Mouse (Mus musculus): Measurements from ENCODE around the gene Asphd1.

Asphd1 gene

DNA sequence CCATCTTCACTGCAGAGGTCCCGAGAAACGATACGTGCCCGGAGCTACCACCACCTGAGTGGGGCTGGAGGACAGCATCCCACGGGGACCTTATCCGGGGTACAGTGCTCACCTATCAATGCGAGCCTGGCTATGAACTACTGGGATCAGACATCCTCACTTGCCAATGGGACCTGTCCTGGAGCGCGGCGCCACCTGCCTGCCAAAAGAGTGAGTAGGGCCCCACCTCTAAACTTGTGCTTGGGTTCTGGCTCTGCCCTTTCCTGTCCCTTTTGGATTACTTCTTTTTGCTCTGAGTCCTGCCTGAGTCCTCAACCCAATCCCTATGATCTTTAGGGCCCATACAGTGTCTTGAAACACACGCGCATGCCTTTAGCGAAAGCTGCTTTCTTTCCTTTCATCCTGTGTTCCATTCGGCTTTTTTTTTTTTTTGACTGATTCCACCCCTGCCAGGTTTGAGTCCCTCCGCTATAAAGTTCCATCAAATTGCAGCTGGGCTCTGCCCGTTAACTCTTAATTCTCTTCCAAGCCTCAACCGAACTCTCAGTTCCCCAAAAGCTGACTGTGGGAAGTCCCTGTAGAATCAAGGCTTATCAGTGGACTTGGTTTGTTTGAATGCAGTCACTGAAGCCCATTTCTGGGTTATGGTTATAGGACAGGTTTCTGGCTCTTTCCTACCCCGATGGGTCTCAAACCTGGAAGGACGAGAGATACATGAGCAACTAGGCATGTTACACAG is 14.3 kb upstream of the Asphd1 start:
- Histone ChIP-seq H3K27me3 (ENCODE audit: control insufficient read depth, insufficient read depth, low read length, poor library complexity, severe bottlenecking) (no peaks in the 10 kb centered on the region), H3K36me3 (ENCODE audit: control insufficient read depth, insufficient read depth, low read length, poor library complexity, severe bottlenecking) (no peaks in the 10 kb centered on the region)
- peak; percentile 68 for DNase-seq (ENCODE audit: low read depth, low spot score)

DNA sequence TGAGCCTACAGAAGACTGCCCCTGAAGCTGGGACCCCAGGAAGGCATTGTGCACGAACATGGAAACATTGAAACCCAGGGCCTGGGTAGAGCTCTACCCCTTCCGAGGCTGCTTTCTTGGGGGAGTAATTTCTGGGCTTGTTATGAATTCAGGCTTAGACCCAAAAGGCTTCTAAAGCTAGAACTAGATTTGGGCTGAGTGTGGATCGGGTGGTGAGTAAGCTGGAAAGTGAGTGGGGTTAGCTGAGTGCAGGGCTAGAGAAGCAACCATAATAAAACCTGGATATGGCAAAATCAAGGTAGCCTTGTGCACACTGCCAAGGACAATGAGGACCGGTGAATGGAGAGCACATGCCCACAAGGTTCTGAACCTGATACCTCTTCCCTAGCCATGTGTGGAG is 12.6 kb upstream of the Asphd1 start:
- no peak for DNase-seq (ENCODE audit: low read depth, low spot score)
- H3K36me3 ChIP-seq (ENCODE audit: control insufficient read depth, insufficient read depth, low read length, poor library complexity, severe bottlenecking) = no peaks in the 10 kb centered on the region
- no peaks in the 10 kb centered on the region for H3K27me3 ChIP-seq (ENCODE audit: control insufficient read depth, insufficient read depth, low read length, poor library complexity, severe bottlenecking)

DNA sequence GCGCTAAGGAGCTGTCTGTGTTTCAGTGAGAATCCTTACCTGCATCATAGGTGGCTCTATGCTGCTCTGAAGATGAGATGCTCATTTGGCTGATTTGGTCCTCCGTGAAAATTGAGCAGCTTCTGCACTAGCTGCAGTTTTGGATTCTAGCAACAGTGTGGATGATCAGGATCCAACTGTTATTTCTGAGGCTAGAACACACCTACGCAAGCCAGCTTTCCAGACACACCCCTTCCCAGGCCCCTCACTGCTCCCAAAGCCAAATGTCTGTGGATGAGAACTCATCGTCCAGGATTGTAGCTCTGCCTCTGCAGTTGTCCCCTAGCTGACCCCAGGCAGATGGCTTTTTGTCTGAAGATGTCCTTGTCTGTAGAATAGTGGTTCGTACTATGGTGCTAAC is 11.7 kb upstream of the Asphd1 start:
- Histone ChIP-seq H3K27me3 (ENCODE audit: control insufficient read depth, insufficient read depth, low read length, poor library complexity, severe bottlenecking) (no peaks in the 10 kb centered on the region), H3K36me3 (ENCODE audit: control insufficient read depth, insufficient read depth, low read length, poor library complexity, severe bottlenecking) (no peaks in the 10 kb centered on the region)
- no peak for DNase-seq (ENCODE audit: low read depth, low spot score)

DNA sequence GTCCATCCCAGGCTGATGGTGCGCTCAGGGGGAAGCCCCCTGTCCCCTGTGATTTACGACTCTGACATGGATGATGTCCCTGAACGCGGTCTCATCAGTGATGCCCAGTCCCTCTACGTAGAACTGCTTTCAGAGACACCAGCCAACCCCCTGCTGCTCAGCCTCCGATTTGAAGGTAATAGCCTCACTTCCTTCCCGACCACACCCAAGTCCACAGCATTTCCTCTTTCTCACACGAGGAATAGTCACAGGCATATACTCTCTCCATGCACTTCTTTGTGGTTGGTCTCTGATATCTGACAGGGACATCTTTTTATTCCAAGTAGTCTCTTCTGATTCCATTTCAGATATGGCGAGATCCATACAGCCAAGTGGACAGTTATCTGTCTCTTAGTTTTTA is 10.4 kb upstream of the Asphd1 start:
- Histone ChIP-seq H3K36me3 (ENCODE audit: control insufficient read depth, insufficient read depth, low read length, poor library complexity, severe bottlenecking) (no peaks in the 10 kb centered on the region), H3K27me3 (ENCODE audit: control insufficient read depth, insufficient read depth, low read length, poor library complexity, severe bottlenecking) (no peaks in the 10 kb centered on the region)
- peak; percentile 13 for DNase-seq (ENCODE audit: low read depth, low spot score)

DNA sequence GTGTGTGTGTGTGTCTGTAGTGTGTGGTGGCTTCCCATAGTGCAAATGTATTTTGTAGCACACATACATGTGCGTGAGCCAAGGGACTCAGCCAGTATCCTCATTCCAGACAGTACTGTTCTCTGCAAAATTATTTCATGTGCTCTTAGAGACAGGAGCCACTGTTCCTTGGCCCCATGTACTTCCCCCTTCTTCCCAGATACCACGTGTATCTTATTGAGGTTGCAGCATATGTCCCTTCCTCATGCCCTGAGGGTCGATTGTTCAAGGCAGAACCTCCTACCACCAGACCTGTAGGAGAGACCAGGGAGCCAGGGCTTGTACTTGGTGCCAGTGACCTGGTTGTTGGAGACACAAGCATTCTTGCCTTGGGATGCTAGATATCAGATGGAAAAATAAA is 5.7 kb upstream of the Asphd1 start:
- H3K36me3 ChIP-seq (ENCODE audit: control insufficient read depth, insufficient read depth, low read length, poor library complexity, severe bottlenecking) = no peaks in the 10 kb centered on the region
- no peak for DNase-seq (ENCODE audit: low read depth, low spot score)
- no peaks in the 10 kb centered on the region for H3K27me3 ChIP-seq (ENCODE audit: control insufficient read depth, insufficient read depth, low read length, poor library complexity, severe bottlenecking)

DNA sequence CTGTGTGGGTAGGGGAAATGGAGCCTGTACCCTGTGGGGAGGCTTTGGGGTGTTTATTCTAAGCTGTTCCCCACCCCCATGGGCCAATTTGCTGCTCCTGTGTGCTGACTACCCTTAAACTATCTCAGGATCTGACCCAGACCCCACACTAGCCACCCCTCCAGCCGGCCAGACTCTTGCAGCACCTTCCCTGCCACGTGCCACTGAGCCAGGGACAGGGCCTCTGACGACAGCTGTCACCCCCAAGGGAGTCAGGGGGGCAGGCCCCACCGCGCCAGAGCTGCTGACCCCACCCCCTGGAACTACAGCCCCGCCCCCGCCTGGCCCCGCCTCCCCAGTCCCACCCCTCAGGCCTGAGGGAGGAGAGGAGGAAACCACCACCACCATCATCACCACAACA is 3.3 kb upstream of the Asphd1 start:
- DNase-seq (ENCODE audit: low read depth, low spot score) = no peak
- no peaks in the 10 kb centered on the region for H3K36me3 ChIP-seq (ENCODE audit: control insufficient read depth, insufficient read depth, low read length, poor library complexity, severe bottlenecking)
- no peaks in the 10 kb centered on the region; the same call in 1 of the 2 replicates for H3K27me3 ChIP-seq (ENCODE audit: control insufficient read depth, insufficient read depth, low read length, poor library complexity, severe bottlenecking)

DNA sequence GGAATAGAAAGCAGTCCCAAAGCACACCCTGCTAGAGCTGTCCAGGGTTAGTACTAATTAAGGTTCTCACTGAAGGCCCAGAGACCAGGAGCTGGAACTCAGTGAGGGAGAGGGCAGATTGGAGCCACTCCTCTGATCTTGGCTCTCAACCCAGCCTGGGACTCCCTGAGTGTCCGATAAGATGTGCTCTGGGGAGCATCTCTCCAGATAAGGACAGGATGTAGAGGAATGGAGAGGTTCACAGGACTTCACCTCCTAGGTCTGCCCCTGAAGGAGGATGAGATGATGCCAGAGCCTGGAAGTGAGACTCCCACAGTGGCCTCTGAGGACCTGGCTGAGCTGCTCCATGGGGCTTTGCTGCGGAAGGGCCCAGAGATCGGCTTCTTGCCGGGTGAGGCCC is 2.4 kb upstream of the Asphd1 start:
- H3K36me3 ChIP-seq (ENCODE audit: control insufficient read depth, insufficient read depth, low read length, poor library complexity, severe bottlenecking) = no peaks in the 10 kb centered on the region
- H3K27me3 ChIP-seq (ENCODE audit: control insufficient read depth, insufficient read depth, low read length, poor library complexity, severe bottlenecking) = no peaks in the 10 kb centered on the region; the same call in 1 of the 2 replicates
- DNase-seq (ENCODE audit: low read depth, low spot score) = no peak

DNA sequence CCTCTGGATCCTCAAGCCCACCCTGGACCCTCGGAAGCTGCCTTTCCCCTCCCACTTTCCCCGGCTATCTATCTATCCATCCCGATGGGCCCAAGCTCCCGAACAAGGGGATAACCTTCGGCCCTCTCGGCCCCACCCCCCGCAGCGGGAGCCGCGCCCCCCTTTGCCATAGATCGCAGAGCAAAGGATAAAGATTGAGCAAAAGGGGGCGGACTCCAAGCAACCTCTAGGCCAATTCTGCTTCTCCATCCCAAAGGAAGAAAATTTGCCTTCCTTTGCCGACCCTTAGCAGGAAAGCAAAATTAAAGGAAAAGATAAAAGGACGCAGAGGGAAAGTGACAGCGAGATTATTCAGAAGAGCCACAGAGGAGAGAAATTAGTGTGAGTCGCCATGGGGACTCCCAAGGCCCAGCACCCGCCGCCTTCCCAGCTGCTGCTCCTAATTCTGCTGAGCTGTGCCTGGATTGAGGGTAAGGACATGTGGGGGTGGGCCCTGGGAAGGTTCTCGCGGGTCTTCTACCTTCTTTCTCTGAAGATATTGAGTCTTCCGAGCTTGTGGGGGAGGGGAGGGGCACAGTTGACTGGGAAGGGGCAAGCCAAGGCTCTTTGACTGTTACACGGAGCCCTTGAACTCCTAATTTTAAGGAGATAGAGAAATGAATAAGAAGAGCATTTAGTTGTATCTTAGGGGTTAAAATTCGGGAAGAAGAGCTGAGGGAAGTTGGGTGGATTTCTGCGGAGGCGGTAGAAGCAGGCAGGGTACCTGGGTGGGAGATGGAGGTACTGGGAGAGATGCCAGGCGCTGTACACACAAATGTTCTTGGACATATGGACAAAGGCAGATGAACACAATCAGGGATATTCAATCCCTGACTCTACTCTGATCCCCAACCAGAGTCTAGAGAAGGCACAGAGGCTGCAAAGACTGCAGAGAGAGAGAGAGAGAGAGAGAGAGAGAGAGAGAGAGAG is 1.5 kb upstream of the Asphd1 start:
- no peaks in the 10 kb centered on the region; the same call in 1 of the 2 replicates for H3K27me3 ChIP-seq (ENCODE audit: control insufficient read depth, insufficient read depth, low read length, poor library complexity, severe bottlenecking)
- DNase-seq (ENCODE audit: low read depth, low spot score) = no peak
- H3K36me3 ChIP-seq (ENCODE audit: control insufficient read depth, insufficient read depth, low read length, poor library complexity, severe bottlenecking) = no peaks in the 10 kb centered on the region

DNA sequence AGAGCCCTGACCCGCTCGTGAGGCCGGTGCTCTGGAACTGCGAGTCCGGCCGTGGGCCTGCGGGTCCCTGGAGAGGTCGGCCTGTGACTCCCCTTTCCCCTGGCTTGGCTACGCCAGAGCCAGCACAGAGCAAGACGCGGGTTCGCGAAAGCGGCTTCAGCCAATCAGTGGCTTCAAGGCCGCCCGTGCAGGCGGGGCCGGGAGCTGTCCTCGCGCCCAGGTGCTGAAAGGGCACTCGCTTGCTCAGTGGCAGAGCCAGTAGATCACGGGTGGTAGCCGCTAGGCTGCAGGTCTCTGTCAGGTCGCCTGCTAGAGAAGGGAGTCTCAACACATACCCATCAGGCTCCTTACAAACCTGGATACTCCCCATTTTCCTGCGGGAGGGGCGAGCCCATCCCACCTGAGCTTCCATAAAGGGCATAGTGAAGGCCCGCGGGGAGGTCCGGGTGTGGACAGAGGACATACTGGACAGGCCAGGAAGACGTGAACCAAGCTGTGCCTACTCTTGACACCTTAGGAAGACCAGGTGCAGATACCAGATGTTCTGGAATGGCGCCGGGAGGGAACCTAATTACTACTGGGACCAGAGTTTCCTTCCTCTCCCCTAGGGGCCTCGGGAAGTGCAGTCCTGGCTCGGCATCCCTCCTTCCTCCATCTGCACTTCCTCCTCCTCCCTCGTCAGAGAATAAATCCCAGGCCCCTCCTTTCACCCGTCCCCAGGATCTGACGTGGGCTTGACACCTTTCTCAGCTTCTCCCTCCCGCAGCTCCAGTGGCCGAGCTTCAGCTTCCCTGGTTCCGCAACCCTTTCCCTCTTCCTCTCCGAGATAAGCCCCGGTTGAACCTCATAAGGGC is 638 bp upstream of the Asphd1 start, which contains the start of gene Sez6l2:
Sez6l2 (plus strand) TSS at position 771 of the 854 bp plus-strand sequence.
- H3K36me3 ChIP-seq (ENCODE audit: control insufficient read depth, insufficient read depth, low read length, poor library complexity, severe bottlenecking) = no peaks in the 10 kb centered on the region
- no peaks in the 10 kb centered on the region; the same call in 1 of the 2 replicates for H3K27me3 ChIP-seq (ENCODE audit: control insufficient read depth, insufficient read depth, low read length, poor library complexity, severe bottlenecking)
- DNase-seq (ENCODE audit: low read depth, low spot score) = peak; percentile 87

DNA sequence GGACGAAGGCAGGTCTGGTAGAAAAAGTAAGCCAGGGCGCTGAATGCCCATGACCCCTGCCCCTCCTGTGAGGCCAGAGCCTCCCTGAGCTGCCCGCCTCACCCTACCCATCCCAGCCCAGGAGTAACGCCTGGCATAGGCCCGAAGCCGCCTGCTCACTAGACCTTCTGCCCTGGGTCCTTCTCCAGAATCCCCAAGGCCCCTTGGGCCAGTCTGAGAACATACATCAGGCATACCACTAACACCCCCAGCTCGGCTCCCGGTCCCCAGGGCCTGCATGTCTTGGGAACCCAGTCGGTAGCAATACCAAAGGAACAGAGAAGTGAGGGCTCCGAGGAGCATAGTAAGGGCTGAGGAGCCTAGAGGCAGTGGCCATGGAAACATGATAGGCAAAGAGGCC is 756 bp downstream of the Asphd1 start:
- Histone ChIP-seq H3K27me3 (ENCODE audit: control insufficient read depth, insufficient read depth, low read length, poor library complexity, severe bottlenecking) (no peaks in the 10 kb centered on the region; the same call in 1 of the 2 replicates), H3K36me3 (ENCODE audit: control insufficient read depth, insufficient read depth, low read length, poor library complexity, severe bottlenecking) (no peaks in the 10 kb centered on the region)
- DNase-seq (ENCODE audit: low read depth, low spot score) = no peak

DNA sequence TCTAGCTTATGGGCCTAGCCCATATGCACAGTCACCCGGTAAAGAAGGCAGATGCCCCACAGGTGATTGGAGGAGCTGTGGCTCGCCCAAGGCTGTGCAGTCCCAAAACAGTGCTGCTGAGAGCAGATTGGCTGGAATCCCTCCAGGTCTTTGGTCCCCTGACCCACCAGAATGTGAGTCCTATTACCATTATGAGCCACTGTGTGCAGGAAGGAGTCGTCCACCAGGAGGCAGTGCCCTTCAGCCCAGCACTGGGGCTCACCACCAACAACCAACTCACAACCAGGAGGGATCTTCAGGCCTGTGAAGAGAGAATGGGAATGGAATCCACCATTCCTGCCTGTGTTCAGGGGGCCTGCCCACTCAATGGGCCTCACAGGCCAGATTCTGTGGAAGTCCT is 2.9 kb downstream of the Asphd1 start:
- Histone ChIP-seq H3K27me3 (ENCODE audit: control insufficient read depth, insufficient read depth, low read length, poor library complexity, severe bottlenecking) (no peaks in the 10 kb centered on the region; the same call in 1 of the 2 replicates), H3K36me3 (ENCODE audit: control insufficient read depth, insufficient read depth, low read length, poor library complexity, severe bottlenecking) (peaks cover 2% of the 10 kb centered on the region)
- DNase-seq (ENCODE audit: low read depth, low spot score) = peak; percentile 67

DNA sequence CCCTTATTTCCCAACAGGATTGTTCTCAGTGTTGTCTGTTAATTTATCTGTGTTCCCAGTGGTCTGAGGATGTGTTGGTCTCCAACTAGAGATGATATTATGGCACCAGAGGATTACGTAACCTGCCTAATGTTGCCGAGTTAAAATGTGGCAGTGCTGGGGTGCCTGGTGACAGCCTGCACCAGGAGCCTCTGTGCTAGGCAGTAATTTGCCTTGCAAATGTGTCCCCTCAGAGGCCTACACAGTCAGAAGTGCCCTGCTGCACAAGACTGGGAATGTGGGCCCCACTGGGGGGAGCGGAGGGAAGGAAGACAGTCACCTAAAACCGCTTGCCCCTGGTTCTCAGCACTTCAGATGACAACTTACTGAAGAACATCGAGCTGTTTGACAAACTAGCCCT is 7.6 kb downstream of the Asphd1 start:
- H3K36me3 ChIP-seq (ENCODE audit: control insufficient read depth, insufficient read depth, low read length, poor library complexity, severe bottlenecking) = peaks cover 2% of the 10 kb centered on the region
- no peak for DNase-seq (ENCODE audit: low read depth, low spot score)
- no peaks in the 10 kb centered on the region for H3K27me3 ChIP-seq (ENCODE audit: control insufficient read depth, insufficient read depth, low read length, poor library complexity, severe bottlenecking)

DNA sequence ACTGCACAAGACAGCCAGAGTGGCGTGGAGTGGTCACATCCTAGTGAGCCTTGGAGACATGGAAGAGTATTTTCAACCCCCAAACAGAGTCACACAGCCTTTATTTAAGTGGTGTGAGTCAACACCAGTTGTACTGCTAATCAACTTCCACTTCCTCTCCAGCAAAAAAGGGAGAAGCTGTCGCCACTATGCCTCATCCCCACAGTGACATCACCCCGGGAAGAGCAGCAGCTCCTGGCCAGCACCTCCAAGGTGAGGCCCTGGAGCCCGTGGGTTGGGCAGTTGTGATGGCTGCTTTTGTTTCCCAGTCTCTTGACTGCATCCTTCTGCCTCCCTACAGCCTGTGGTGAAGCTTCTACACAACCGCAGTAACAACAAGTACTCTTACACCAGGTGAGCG is 8.2 kb downstream of the Asphd1 start:
- Histone ChIP-seq H3K27me3 (ENCODE audit: control insufficient read depth, insufficient read depth, low read length, poor library complexity, severe bottlenecking) (no peaks in the 10 kb centered on the region), H3K36me3 (ENCODE audit: control insufficient read depth, insufficient read depth, low read length, poor library complexity, severe bottlenecking) (peaks cover 2% of the 10 kb centered on the region)
- DNase-seq (ENCODE audit: low read depth, low spot score) = no peak

DNA sequence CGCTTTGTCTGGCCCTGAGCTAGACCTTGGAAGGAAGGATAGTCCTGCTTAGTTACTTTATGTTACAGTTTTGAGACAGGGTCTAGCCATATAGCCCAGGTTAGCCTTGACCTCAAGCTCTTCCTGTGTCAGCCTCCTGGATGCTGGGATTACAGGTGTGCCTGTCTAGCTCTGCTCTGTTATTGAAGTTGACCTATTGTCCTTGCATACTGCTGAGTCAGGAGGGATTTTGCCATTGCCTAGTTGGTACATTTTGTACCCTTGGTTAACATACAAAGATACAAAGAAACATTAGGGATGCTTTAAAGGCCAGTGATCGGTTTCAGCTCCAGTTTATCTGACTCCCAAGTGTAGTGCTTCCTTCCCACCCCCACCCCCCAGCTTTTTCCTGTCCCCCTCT is 16.7 kb downstream of the Asphd1 start:
- DNase-seq (ENCODE audit: low read depth, low spot score) = no peak
- 0 out of 2 replicates have a peak, but pooled peaks cover 3% of the 10 kb centered on the region for H3K36me3 ChIP-seq (ENCODE audit: control insufficient read depth, insufficient read depth, low read length, poor library complexity, severe bottlenecking)

More for the DNA sequence above, 16.7 kb downstream of the Asphd1 start:
- H3K27me3 ChIP-seq (ENCODE audit: control insufficient read depth, insufficient read depth, low read length, poor library complexity, severe bottlenecking) = no peaks in the 10 kb centered on the region
